ENCODE assay signal across 19 mouse cellular contexts in the genomic region with DNA sequence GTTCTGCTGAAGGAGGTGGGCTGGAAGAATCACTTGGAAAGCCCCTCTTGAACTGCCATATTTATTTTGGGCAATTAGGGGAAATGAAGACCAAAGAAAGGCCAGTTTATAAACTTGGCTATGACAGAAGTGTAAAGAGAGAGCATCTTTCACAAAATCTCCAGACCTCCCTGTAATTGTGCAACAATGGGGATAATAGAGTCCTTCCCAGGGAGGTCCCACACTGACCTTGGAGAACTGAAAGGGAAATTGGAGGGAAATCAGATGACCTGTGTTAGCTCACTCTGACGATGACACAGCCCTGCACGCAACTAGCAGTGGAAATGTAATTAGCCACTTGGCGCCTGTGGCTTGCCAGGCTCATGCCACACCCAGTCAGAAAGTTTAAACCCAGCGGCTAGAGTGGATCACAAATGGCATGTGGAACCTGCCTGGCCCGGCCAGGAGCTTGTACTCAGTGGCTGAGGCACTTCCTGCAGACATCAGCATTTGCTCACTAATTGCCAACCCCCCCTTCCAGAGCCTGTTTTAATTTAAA. TPM values are rescaled to one million over a fixed set of nuclear protein-coding genes. Genes with fewer than 3 reads are reported as not detected.
DNase-seq lines count a peak whose midpoint lies in the region; ATAC-seq lines count a peak whose summit lies in the region.
"Had no signal": no experiment of that assay in that cellular context is flagged by ENCODE, and none has a peak within 500 bp of the region (broad histone marks: within the 10 kb centered on the region; RNA-seq: fewer than 3 reads in every experiment).

No protein-coding gene starts in this region.

- no peak overlapping the region for H3K9ac ChIP-seq in embryonic facial prominence, embryonic 14.5 days (ENCODE audit: low read depth, low read length)
- H3K9ac ChIP-seq in hindbrain, embryonic 11.5 days (ENCODE audit: low read depth, low read length) = no peak overlapping the region
- H3K9ac ChIP-seq: embryonic facial prominence, embryonic 13.5 days; hindbrain, embryonic 12.5 days; intestine, embryonic 15.5 days had no signal

- no peak for ATAC-seq in embryonic facial prominence, embryonic 14.5 days (ENCODE audit: low read depth)
- ATAC-seq in hindbrain, embryonic 11.5 days (ENCODE audit: low FRiP score) = no peak
- ATAC-seq: CD4-positive, CD25-positive, alpha-beta regulatory T cell, adult 4 months; forebrain, embryonic 16.5 days; intestine, embryonic 15.5 days; midbrain, embryonic 16.5 days had no signal

- DNase-seq in gastrocnemius, adult 18-20 months (ENCODE audit: low spot score) = peak; percentile 48
- no peak for DNase-seq in gastrocnemius, postnatal 14 days
- DNase-seq in lung, postnatal 25 days (ENCODE audit: low spot score) = peak; percentile 10
- no peak for DNase-seq in lung, postnatal 4 days
- DNase-seq in embryonic facial prominence, embryonic 14.5 days (ENCODE audit: low spot score) = peak; percentile 24
- DNase-seq in layer of hippocampus, postnatal 36 days = no peak
- DNase-seq in hindbrain, embryonic 11.5 days (ENCODE audit: low spot score) = no peak
- DNase-seq: adrenal gland, adult 8-10 months; cerebellum, adult 9-11 months; liver; thymus, postnatal 4 days had no signal

- no peaks in the 10 kb centered on the region for H3K9me3 ChIP-seq in embryonic facial prominence, embryonic 14.5 days (ENCODE audit: control insufficient read depth, low read length)
- no peaks in the 10 kb centered on the region for H3K9me3 ChIP-seq in hindbrain, embryonic 11.5 days (ENCODE audit: control insufficient read depth, low read length)
- H3K9me3 ChIP-seq: embryonic facial prominence, embryonic 13.5 days; hindbrain, embryonic 12.5 days; intestine, embryonic 15.5 days had no signal

- no peak overlapping the region for H3K4me3 ChIP-seq in embryonic facial prominence, embryonic 14.5 days (ENCODE audit: low read depth, low read length)
- H3K4me3 ChIP-seq in hindbrain, embryonic 11.5 days (ENCODE audit: low read depth, low read length) = no peak overlapping the region
- H3K4me3 ChIP-seq: embryonic facial prominence, embryonic 13.5 days; hindbrain, embryonic 12.5 days; intestine, embryonic 15.5 days had no signal

- no peak overlapping the region for H3K27ac ChIP-seq in embryonic facial prominence, embryonic 14.5 days (replicated peaks; ENCODE audit: low read depth, low read length)
- no peak overlapping the region for H3K27ac ChIP-seq in hindbrain, embryonic 11.5 days (ENCODE audit: low read depth, low read length)
- H3K27ac ChIP-seq: embryonic facial prominence, embryonic 13.5 days; hindbrain, embryonic 12.5 days; intestine, embryonic 15.5 days; macrophage had no signal

- 39% methylated on average over 5 of the region's 5 CpGs for WGBS in embryonic facial prominence, embryonic 14.5 days
- WGBS in hindbrain, embryonic 11.5 days = 69% methylated on average over 5 of the region's 5 CpGs

- peaks cover 8% of the 10 kb centered on the region for H3K36me3 ChIP-seq in embryonic facial prominence, embryonic 14.5 days (ENCODE audit: control insufficient read depth, insufficient read depth, low read length)
- no peaks in the 10 kb centered on the region for H3K36me3 ChIP-seq in hindbrain, embryonic 11.5 days (ENCODE audit: control insufficient read depth, insufficient read depth, low read length)
- H3K36me3 ChIP-seq: intestine, embryonic 15.5 days had no signal

- no peak overlapping the region for H3K4me2 ChIP-seq in embryonic facial prominence, embryonic 14.5 days (ENCODE audit: low read depth, low read length)
- no peak overlapping the region for H3K4me2 ChIP-seq in hindbrain, embryonic 11.5 days (replicated peaks; ENCODE audit: low read depth, low read length)
- H3K4me2 ChIP-seq: embryonic facial prominence, embryonic 13.5 days; hindbrain, embryonic 12.5 days; intestine, embryonic 15.5 days had no signal

- no peaks in the 10 kb centered on the region for H3K27me3 ChIP-seq in embryonic facial prominence, embryonic 14.5 days (replicated peaks; ENCODE audit: control insufficient read depth, insufficient read depth, low read length)
- H3K27me3 ChIP-seq in hindbrain, embryonic 11.5 days (ENCODE audit: control insufficient read depth, insufficient read depth, low read length) = no peaks in the 10 kb centered on the region
- H3K27me3 ChIP-seq: embryonic facial prominence, embryonic 13.5 days; hindbrain, embryonic 12.5 days; intestine, embryonic 15.5 days had no signal

- intact Hi-C loops in gastrocnemius, postnatal 14 days (cut with DNase I; ENCODE audit: low total_unique reads) = no loop called here

- H3K4me1 ChIP-seq in embryonic facial prominence, embryonic 14.5 days (ENCODE audit: control insufficient read depth, insufficient read depth, low read length) = peaks cover 7% of the 10 kb centered on the region
- H3K4me1 ChIP-seq in hindbrain, embryonic 11.5 days (replicated peaks; ENCODE audit: control insufficient read depth, insufficient read depth, low read length) = no peaks in the 10 kb centered on the region
- H3K4me1 ChIP-seq: hindbrain, embryonic 12.5 days; intestine, embryonic 15.5 days had no signal

RNA-seq across cellular contexts. Expression of a gene that starts 58.6 kb away (rescaled TPM):
- 1 to 10 TPM; 2.0 to 5.3 TPM for total RNA-seq in gastrocnemius, adult 18-20 months (2021)
- 1 to 10 TPM; 2.7 to 4.4 TPM for total RNA-seq in gastrocnemius, postnatal 14 days (2021)
- 16.1 and 17.6 TPM in 2 replicates for polyA plus RNA-seq in embryonic facial prominence, embryonic 14.5 days (2014; fragmentation: Nextera tagmentation; extraction: Ambion mirVana)
- total RNA-seq in layer of hippocampus, postnatal 36 days (2021) = under 1 TPM; 0.40 to 0.78 TPM
- polyA plus RNA-seq in hindbrain, embryonic 11.5 days (2014; fragmentation: Nextera tagmentation; extraction: Ambion mirVana) = 0.13 and 0.66 TPM in 2 replicates
- total RNA-seq: neutrophil, adult 5-6 weeks had no signal
- polyA plus RNA-seq: CD4-positive, CD25-positive, alpha-beta regulatory T cell, adult 4 months had no signal

Comparison
In these comparisons a context has a peak if more than half of its experiments do, and no peak if none do; other contexts are left out.
1. DNase-seq: peak in gastrocnemius, adult 18-20 months (single experiment), lung, postnatal 25 days (single experiment) and embryonic facial prominence, embryonic 14.5 days (single experiment); none in gastrocnemius, postnatal 14 days (single experiment), lung, postnatal 4 days (0 of 2), layer of hippocampus, postnatal 36 days (0 of 2) and hindbrain, embryonic 11.5 days (single experiment).